Mouse (Mus musculus): ENCODE results near the gene Gm14418.
"Not testable (repeated sequence)": the region's sequence is repeated elsewhere in the genome, so short reads cannot be mapped to it uniquely, and the experiment has no call there.

Gm14418 gene

GRCm38 (mm10) chr2:177398096-177398495, at the start of gene Gm14418:
TSS of gene Gm14418 (minus strand) at chr2:177398320.
- not testable (repeated sequence) for DNase-seq (ENCODE audit: low read depth, low spot score)

Data from mesoderm, embryonic 11.5 days (tissue).